Mouse (Mus musculus) forebrain, embryonic 13.5 days (tissue): Measurements from ENCODE around the gene Phyhd1. TPM values are rescaled to one million over a fixed set of nuclear protein-coding genes. Genes with fewer than 3 reads are reported as not detected.

ENCODE experiments used
- ATAC-seq: fragments of 200-750 bp; cut with Nextera tagmentation; 2 replicates; pipeline ENCODE4 v1.8.0; 2017
- H3K27ac ChIP-seq: fragments of 300-500 bp; sonication (generic); 2 replicates; pipeline ENCODE4 v1.5.1; 2015; ENCODE audit warnings: inconsistent platforms, mild to moderate bottlenecking, moderate library complexity
- H3K27me3 ChIP-seq: fragments of 300-500 bp; sonication (generic); 2 replicates; pipeline ENCODE4 v1.6.1; 2015; ENCODE audit warnings: mild to moderate bottlenecking, inconsistent platforms
- H3K36me3 ChIP-seq: fragments of 300-500 bp; sonication (generic); 2 replicates; pipeline ENCODE4 v1.6.1; 2015; ENCODE audit warnings: mild to moderate bottlenecking, inconsistent platforms; ENCODE audit not compliant: poor library complexity, severe bottlenecking
- H3K4me1 ChIP-seq: fragments of 300-500 bp; sonication (generic); 2 replicates; pipeline ENCODE4 v1.6.1; 2015; ENCODE audit warnings: inconsistent platforms
- H3K4me2 ChIP-seq: fragments of 300-500 bp; sonication (generic); 2 replicates; pipeline ENCODE4 v1.6.1; 2015; ENCODE audit warnings: inconsistent platforms, mild to moderate bottlenecking, moderate library complexity
- H3K4me3 ChIP-seq: fragments of 300-500 bp; sonication (generic); 2 replicates; pipeline ENCODE4 v1.5.1; 2015; ENCODE audit warnings: mild to moderate bottlenecking, inconsistent platforms
- H3K9ac ChIP-seq: fragments of 300-500 bp; sonication (generic); 2 replicates; pipeline ENCODE4 v1.6.1; 2015; ENCODE audit warnings: mild to moderate bottlenecking, inconsistent platforms
- H3K9me3 ChIP-seq: fragments of 300-500 bp; sonication (generic); replicated peaks from 2 replicates; pipeline ENCODE4 v1.6.1; 2016; ENCODE audit warnings: inconsistent platforms
- WGBS: fragments of 180-500 bp; shearing (Covaris S2); methylation state at CpG from one replicate; pipeline ENCODE4 v1.1.7; 2015; 5-methylcytosine and 5-hydroxymethylcytosine counted together
- polyA plus RNA-seq: library from polyadenylated mRNA; unstranded; fragments of >200 nt; fragmentation: Nextera tagmentation; extraction: Ambion mirVana; gene quantifications from 2 replicates; pipeline ENCODE4 v1.2.1, GENCODE M21; 2015

The Phyhd1 gene
- polyA plus RNA-seq, 1 experiment from 2014 or later = 5.3 TPM

DNA sequence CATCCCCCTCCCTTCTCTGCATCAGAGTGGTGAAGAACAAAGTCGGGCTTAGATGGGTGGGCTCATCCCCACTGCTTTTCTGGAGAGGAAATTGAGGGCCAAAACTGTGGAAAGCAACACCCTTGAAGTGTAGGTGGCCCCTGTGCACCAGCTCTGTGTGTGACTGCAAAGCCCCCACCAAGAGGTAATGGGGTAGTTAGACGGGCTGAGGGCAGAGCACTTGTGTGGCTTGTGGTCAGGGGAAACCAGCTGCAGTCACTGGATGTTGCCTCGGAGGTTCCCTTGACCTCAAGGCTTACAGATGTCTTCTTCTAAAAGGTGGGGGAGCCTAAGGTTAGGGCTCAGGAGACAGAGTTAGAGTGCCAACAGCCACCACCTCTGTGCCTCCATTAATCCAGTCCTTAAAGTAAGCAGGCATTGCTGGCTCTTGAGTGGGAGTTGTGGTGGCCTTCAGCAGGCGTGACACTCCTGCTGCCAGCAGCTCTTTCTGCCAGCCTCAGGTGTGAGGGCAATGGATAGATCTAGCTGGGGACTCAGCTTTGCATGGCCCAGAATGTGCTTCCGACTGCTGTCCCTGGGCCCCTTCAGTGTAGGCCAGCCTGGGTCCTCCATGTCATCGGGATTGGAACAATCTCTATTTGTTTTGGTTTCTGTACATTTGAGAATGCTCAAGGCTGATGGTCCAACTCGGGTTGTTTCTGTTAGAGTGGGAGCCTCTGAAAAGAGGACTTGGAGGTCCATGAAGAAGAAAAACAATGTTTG lies 8.1 kb upstream of the Phyhd1 start:
- peaks cover 85% of the 10 kb centered on the region for H3K36me3 ChIP-seq
- no peak for ATAC-seq
- 89% methylated on average over 7 of the region's 7 CpGs for WGBS
- no peak overlapping the region for H3K27ac ChIP-seq
- H3K4me1 ChIP-seq = peaks cover 9% of the 10 kb centered on the region
- no peak overlapping the region for H3K4me2 ChIP-seq
- no peaks in the 10 kb centered on the region for H3K27me3 ChIP-seq
- H3K9ac ChIP-seq = no peak overlapping the region
- H3K4me3 ChIP-seq = no peak overlapping the region
- no peaks in the 10 kb centered on the region for H3K9me3 ChIP-seq

DNA sequence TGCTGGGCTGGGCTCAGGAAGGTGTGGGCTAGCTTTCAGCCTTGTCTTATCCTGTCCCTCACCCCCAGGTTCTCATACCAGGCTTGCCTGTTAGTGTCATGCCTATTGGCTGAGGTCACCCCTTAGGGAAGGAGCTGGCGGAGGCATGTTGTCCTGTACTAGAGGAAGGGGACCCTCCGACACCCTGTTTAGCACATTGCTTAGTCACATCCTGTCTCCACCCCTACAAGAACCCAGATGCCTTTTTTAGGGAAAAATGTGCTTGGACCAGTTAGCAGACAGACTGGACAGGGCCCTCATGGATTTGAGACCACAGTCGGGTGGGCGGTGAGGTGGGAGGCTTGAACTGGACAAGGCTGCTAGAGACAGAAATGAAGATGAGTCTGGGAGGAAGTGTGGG lies 7.4 kb upstream of the Phyhd1 start:
- no peak overlapping the region for H3K9ac ChIP-seq
- H3K4me3 ChIP-seq = no peak overlapping the region
- 93% methylated on average over 4 of the region's 4 CpGs for WGBS
- peaks cover 16% of the 10 kb centered on the region for H3K4me1 ChIP-seq
- H3K9me3 ChIP-seq = no peaks in the 10 kb centered on the region
- H3K27ac ChIP-seq = no peak overlapping the region
- no peak overlapping the region for H3K4me2 ChIP-seq
- H3K36me3 ChIP-seq = peaks cover 88% of the 10 kb centered on the region
- no peaks in the 10 kb centered on the region for H3K27me3 ChIP-seq
- no peak for ATAC-seq

DNA sequence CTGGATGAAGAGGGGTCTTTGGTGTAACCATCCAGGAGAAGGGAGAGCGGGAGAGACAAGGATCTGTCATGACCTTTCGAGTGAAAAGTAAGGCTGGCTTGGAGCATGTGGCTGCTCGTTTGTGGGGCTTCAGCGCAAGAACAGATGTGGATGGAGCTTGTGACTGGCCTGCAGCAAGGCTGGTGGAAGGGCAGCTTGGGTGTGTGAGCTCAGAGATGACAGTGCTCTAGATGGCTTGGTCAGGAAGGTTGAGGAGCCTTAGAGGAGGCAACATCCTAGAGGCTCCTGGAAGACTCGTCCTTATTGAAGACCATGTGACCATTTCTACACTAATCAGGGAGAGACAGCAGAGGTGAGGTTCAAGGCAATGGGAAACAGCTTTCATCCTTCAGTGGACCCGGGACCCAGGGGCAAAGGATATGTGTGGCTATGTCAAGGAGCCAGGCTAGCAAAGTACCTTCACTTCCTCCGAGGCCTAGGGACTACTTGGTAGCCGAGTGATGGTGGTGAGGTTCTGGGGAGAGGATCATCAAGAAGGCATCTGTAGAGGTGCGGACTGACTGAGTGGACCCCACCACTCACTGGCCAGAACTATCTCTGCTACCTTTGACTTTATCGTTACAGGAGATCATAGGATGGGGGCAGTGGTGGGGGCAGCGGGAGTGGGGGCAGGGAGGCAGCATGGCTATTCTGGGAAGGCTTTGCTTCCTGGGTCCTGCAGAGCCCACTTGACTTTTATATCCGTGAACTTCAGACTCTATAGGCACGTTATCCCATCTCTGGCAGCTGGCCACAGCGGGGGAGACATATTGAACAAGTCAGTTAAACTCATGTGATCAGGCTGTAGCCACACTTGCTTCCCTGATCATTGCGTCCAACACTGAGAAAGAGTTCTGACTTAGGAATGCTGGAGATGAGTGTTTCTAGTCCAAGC lies 6.6 kb upstream of the Phyhd1 start:
- H3K9me3 ChIP-seq = no peaks in the 10 kb centered on the region
- no peak overlapping the region for H3K27ac ChIP-seq
- H3K4me3 ChIP-seq = no peak overlapping the region
- no peaks in the 10 kb centered on the region for H3K27me3 ChIP-seq
- no peak overlapping the region for H3K9ac ChIP-seq
- H3K4me1 ChIP-seq = peaks cover 24% of the 10 kb centered on the region
- H3K4me2 ChIP-seq = no peak overlapping the region
- H3K36me3 ChIP-seq = peaks cover 95% of the 10 kb centered on the region
- 90% methylated on average over 15 of the region's 15 CpGs for WGBS
- no peak for ATAC-seq

DNA sequence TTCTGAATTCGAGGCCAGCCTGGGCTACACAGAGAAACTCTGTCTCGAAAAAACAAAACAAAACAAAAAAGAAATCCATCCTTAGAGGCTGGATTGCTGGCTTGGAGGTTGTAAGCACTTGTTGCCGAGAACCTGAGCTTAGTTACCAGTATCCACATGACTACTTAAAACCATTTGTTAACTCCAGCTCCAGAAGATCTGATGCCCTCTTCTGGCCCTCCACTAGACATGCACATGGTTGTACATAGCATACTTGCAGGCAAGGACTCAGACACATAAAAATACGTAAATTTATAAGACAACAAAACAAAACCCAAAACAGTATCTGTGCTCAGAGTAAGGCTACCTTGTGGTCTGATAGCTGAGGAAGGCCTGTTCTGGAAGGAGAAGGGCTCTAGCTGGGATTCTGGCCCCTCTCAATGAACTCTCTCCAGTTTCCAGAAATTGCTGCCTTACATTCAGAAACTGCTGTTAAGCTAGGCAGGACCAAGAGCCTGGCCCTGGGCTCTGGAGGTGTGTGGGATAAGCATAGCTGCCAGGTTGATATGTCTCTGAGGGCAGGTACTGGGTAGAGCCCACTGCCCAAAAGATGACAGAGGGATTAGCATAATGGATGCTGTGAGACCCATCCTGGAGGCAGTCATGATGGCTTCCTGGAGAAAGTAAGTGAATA lies 4.8 kb upstream of the Phyhd1 start:
- ATAC-seq = no peak
- Histone ChIP-seq H3K36me3 (peaks cover 88% of the 10 kb centered on the region), H3K4me1 (peaks cover 40% of the 10 kb centered on the region), H3K27ac (no peak overlapping the region), H3K4me2 (no peak overlapping the region), H3K4me3 (no peak overlapping the region), H3K9me3 (no peaks in the 10 kb centered on the region), H3K9ac (no peak overlapping the region), H3K27me3 (no peaks in the 10 kb centered on the region)
- 91% methylated on average over 4 of the region's 4 CpGs for WGBS

DNA sequence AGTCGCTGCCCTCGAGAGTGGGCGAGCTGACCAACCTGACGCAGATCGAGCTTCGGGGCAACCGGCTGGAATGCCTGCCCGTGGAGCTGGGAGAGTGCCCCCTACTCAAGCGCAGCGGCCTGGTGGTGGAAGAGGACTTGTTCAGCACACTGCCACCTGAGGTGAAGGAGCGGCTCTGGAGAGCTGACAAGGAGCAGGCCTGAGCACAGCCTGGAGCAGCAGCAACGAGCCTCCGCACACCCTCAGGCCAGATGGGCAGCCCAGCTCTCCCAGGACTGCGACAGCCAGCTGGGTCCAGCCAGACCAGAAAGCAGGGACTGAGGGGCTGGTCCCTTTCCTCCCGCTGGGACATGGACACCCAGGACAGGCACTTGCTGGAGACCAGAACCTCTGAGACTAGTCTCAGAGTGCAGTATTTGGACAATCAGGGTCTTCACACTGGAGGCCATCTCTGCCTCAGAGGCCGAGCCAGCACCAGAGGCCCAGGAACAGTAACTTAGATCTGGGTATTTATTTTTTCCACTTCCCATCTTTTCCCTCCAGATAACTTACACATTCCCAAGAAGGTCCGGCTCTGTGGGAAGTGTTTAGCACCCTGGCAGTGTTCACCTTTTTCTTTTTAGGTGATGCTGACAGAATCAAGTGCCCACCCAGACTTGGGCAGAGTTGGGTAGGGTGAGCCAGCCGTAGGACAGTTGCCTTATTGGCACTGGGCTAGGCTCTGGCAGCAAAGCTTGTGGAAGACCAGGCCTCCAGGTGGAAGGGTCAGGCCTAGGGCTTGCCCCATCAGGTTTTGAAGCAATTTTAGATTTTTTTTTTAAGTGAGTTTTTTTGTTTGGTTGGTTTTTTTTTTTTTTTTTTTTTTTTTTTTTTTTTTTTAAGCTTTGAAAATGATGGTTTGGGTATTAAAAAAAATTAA lies 3.8 kb upstream of the Phyhd1 start:
- Histone ChIP-seq H3K36me3 (peaks cover 79% of the 10 kb centered on the region), H3K4me1 (peaks cover 47% of the 10 kb centered on the region), H3K9me3 (no peaks in the 10 kb centered on the region), H3K4me2 (no peak overlapping the region), H3K27me3 (no peaks in the 10 kb centered on the region), H3K4me3 (no peak overlapping the region), H3K27ac (peak overlapping the region; percentile 15), H3K9ac (0 out of 2 replicates have a peak overlapping the region, but pooled peaks have one; percentile 7)
- 89% methylated on average over 18 of the region's 18 CpGs for WGBS
- no peak for ATAC-seq

DNA sequence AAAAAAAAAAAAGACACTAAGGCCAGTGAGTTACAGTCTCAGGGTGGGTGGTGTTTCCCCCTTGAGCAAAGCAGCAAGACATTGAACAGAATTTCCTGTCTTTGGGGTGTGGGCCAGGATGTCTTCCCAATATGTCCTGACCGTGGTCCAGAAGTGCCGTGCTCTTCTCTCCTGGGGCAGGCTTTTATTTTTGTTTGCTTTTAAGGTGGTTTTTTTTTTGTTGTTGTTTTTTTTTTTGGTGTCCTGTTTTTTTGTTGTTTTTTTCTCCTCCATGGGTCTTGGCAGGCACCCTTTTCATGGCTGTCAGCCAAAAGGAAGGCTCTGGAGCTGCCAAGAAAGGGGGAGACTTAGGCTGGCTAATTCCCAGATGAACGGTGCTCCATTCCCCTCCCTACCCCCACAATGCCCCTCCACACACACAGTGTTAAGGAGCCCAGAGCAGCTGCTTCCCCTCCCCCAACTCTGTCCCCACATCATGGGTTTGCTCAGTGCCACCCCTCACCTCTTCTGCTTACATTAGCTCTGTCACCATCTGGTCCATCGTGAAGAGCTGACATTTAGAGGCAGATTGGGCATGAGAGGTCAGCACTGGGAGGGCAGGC lies 3.1 kb upstream of the Phyhd1 start:
- H3K36me3 ChIP-seq = peaks cover 77% of the 10 kb centered on the region
- ATAC-seq = peak; percentile 84
- WGBS = 47% methylated on average over 4 of the region's 4 CpGs

DNA sequence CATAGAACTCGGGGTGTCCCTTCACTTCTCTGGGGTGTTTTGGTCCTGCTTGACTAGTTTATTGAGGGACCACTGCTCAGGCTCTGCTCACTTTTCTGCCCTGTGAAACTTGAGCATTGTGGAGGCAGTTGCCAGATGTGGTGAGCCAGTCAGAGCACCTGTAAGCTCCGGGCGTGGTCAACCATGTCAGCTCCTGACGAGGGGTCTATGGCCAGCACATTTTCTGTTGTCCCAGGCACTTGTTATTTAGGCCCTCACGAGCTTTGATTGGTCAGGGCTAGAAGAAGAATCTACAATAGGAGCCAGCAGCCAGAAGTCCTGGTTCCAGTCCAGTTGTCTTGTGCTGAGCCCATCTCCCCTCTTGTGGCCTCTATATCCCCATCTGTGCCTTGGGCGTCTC lies 2.2 kb upstream of the Phyhd1 start:
- Histone ChIP-seq H3K9me3 (no peaks in the 10 kb centered on the region), H3K4me3 (no peak overlapping the region), H3K27me3 (no peaks in the 10 kb centered on the region), H3K27ac (no peak overlapping the region; the same call in 1 of the 2 replicates), H3K4me2 (no peak overlapping the region), H3K9ac (no peak overlapping the region), H3K4me1 (peaks cover 47% of the 10 kb centered on the region), H3K36me3 (peaks cover 68% of the 10 kb centered on the region)
- no peak for ATAC-seq
- WGBS = 93% methylated on average over 6 of the region's 6 CpGs

More for the DNA sequence above, 3.1 kb upstream of the Phyhd1 start:
- no peak overlapping the region for H3K4me3 ChIP-seq
- H3K9me3 ChIP-seq = no peaks in the 10 kb centered on the region
- peak overlapping the region; percentile 72 for H3K27ac ChIP-seq
- peak overlapping the region; percentile 5; the same call in 1 of the 2 replicates for H3K4me2 ChIP-seq
- no peak overlapping the region for H3K9ac ChIP-seq
- H3K4me1 ChIP-seq = peaks cover 47% of the 10 kb centered on the region
- no peaks in the 10 kb centered on the region for H3K27me3 ChIP-seq

DNA sequence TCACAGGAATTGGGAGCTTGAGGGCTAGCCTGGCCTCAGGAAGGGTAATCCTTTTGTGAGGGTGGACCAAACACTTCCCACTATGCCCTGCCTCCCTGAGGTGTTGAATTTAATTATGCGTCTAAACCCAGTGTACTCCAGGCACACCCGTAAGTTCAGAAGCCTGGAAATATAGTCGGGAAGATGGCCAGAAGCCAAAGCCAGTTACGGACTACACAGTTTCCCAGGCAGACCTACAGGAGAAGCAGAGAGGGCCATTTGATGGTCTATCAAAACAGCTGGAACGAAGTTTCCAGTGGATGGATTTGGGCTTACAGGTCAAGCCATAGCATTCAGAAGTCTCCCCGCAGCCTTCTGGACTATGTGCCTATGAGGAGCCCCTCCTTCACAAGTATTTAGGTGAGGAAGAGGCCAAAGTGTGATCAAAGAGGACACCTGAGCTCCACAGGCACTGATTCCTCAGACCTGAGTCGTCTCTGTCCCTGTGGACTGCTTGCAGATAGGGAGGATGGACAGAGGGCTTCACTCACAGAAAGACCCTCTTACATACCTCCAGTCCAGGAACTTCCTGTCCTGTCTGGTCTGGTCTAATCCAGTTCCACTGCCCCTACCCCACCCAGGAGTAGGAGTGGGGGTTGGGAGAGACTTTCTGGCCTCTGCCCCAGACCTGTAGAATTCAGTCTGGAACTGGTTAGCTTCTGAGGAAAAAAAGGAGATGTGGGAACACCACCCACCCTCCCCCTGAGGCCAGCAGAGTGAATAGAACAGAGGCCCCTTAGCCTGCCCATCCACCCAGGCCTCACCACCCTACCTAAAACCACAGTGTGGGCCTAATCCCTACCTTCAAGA lies 1.1 kb upstream of the Phyhd1 start:
- 72% methylated on average over 7 of the region's 7 CpGs for WGBS
- no peak for ATAC-seq
- H3K9ac ChIP-seq = no peak overlapping the region

DNA sequence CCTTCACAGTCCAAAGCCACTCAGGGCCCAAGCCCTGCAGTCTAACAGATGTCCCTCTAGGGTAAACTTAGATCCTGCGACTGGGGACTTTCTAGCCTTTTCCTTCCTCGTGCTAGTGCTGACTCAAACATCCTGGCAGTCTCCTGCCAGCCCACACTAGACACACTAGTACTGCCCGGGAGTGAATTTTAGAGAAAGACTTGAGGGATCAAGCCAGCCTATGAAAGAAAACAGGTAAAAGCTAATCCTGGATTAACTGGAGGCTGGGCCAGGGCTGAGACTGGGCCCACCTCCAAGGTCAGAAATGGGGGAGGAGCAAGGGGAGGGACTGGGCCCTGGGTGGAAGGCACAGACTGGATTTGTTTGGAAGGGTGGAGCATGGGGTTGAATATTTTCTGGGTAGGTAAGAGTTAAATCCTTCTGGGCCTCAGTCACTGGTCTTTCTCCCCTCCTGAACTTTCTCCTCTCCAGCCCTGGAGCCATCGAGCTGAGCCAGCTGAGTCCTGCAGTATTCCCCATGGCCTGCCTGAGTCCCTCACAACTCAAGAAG lies 464 bp downstream of the Phyhd1 start:
- Histone ChIP-seq H3K36me3 (peaks cover 42% of the 10 kb centered on the region), H3K27me3 (no peaks in the 10 kb centered on the region), H3K9ac (no peak overlapping the region), H3K4me1 (peaks cover 51% of the 10 kb centered on the region), H3K4me2 (no peak overlapping the region), H3K9me3 (no peaks in the 10 kb centered on the region), H3K4me3 (no peak overlapping the region), H3K27ac (peak overlapping the region; percentile 70)
- ATAC-seq = no peak
- WGBS = 17% methylated on average over 4 of the region's 4 CpGs

More for the DNA sequence above, 1.1 kb upstream of the Phyhd1 start:
- H3K9me3 ChIP-seq = no peaks in the 10 kb centered on the region
- no peak overlapping the region for H3K4me3 ChIP-seq
- H3K4me2 ChIP-seq = no peak overlapping the region
- peak overlapping the region; percentile 70; the same call in 1 of the 2 replicates for H3K27ac ChIP-seq
- H3K27me3 ChIP-seq = no peaks in the 10 kb centered on the region
- H3K4me1 ChIP-seq = peaks cover 48% of the 10 kb centered on the region
- peaks cover 57% of the 10 kb centered on the region for H3K36me3 ChIP-seq

DNA sequence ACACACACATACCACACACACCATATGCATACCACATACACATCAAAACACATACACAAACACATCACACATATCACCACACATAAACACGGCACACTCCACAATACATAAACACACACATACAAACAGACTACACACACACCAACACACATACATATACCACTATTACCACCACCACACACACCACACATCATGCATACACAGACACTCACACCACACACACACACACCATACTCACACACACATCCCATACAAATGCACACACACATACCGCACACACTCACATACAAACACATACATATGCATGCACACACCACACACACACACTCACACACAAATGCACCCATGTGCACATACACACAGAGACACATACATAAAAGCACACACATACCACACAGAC lies 1.5 kb downstream of the Phyhd1 start:
- WGBS = 100% methylated on average over 2 of the region's 2 CpGs
- Histone ChIP-seq H3K9ac (no peak overlapping the region), H3K27ac (no peak overlapping the region), H3K4me3 (no peak overlapping the region), H3K27me3 (no peaks in the 10 kb centered on the region), H3K9me3 (no peaks in the 10 kb centered on the region), H3K4me1 (peaks cover 45% of the 10 kb centered on the region), H3K36me3 (peaks cover 37% of the 10 kb centered on the region), H3K4me2 (no peak overlapping the region)
- ATAC-seq = no peak
